Mouse (Mus musculus): ENCODE results near the gene Pkp4. TPM values are rescaled to one million over a fixed set of nuclear protein-coding genes. Genes with fewer than 3 reads are reported as not detected.

The Pkp4 gene
- 27.2 and 30.4 TPM in 2 replicates for polyA plus RNA-seq (2015; fragmentation: Nextera tagmentation; extraction: Ambion mirVana)

GRCm38 (mm10) chr2:59160605-59160963 lies at the start of gene Pkp4, which contains the start of gene Ccdc148:
TSS of gene Pkp4 (plus strand) at chr2:59160850.
TSS of gene Ccdc148 (minus strand) at chr2:59160683.
- Histone ChIP-seq H3K27me3 (replicated peaks) (no peaks in the 10 kb centered on the region), H3K4me2 (peak within 1 kb of the TSS; percentile 94), H3K27ac (peak within 1 kb of the TSS; percentile 81), H3K9ac (peak within 1 kb of the TSS; percentile 82), H3K9me3 (no peaks in the 10 kb centered on the region), H3K4me3 (replicated peaks) (peak within 1 kb of the TSS; percentile 77), H3K36me3 (no peaks in the 10 kb centered on the region), H3K4me1 (peaks cover 7% of the 10 kb centered on the region; the same call in 1 of the 2 replicates)
- ATAC-seq (ENCODE audit: insufficient read depth, low FRiP score, low read depth), result peak; percentile 98
- 1% methylated on average over 37 of the region's 37 CpGs for WGBS

- Histone ChIP-seq H3K27ac (no peak overlapping the region), H3K36me3 (no peaks in the 10 kb centered on the region), H3K4me3 (replicated peaks) (no peak overlapping the region), H3K9me3 (no peaks in the 10 kb centered on the region), H3K4me1 (no peaks in the 10 kb centered on the region), H3K9ac (no peak overlapping the region), H3K4me2 (no peak overlapping the region), H3K27me3 (replicated peaks) (no peaks in the 10 kb centered on the region)
- no peak for ATAC-seq (ENCODE audit: insufficient read depth, low FRiP score, low read depth)
- 68% methylated on average over 7 of the region's 7 CpGs for WGBS
Observed at GRCm38 (mm10) chr2:59129023-59129422, 31.6 kb upstream of the Pkp4 start.

- Histone ChIP-seq H3K4me3 (replicated peaks) (no peak overlapping the region), H3K9me3 (no peaks in the 10 kb centered on the region), H3K27me3 (replicated peaks) (no peaks in the 10 kb centered on the region), H3K27ac (no peak overlapping the region), H3K9ac (no peak overlapping the region), H3K4me1 (no peaks in the 10 kb centered on the region), H3K4me2 (no peak overlapping the region), H3K36me3 (no peaks in the 10 kb centered on the region)
- ATAC-seq (ENCODE audit: insufficient read depth, low FRiP score, low read depth), result no peak
- WGBS, result 81% methylated on average over 8 of the region's 8 CpGs
Observed at GRCm38 (mm10) chr2:59129821-59130220, 30.8 kb upstream of the Pkp4 start.

- 70% methylated on average over 8 of the region's 8 CpGs for WGBS
- Histone ChIP-seq H3K4me1 (no peaks in the 10 kb centered on the region), H3K36me3 (no peaks in the 10 kb centered on the region), H3K4me3 (replicated peaks) (no peak overlapping the region), H3K4me2 (no peak overlapping the region), H3K9me3 (no peaks in the 10 kb centered on the region), H3K27me3 (replicated peaks) (no peaks in the 10 kb centered on the region), H3K9ac (no peak overlapping the region), H3K27ac (no peak overlapping the region)
- no peak for ATAC-seq (ENCODE audit: insufficient read depth, low FRiP score, low read depth)
Observed at GRCm38 (mm10) chr2:59131044-59131443, 29.6 kb upstream of the Pkp4 start.

GRCm38 (mm10) chr2:59155428-59155827 lies 5.2 kb upstream of the Pkp4 start:
- H3K9me3 ChIP-seq, result no peaks in the 10 kb centered on the region
- peaks cover 7% of the 10 kb centered on the region; the same call in 1 of the 2 replicates for H3K4me1 ChIP-seq
- H3K4me3 ChIP-seq (replicated peaks), result no peak overlapping the region
- H3K36me3 ChIP-seq, result no peaks in the 10 kb centered on the region
- H3K27ac ChIP-seq, result no peak overlapping the region
- no peak overlapping the region for H3K9ac ChIP-seq
- no peak overlapping the region for H3K4me2 ChIP-seq
- no peaks in the 10 kb centered on the region for H3K27me3 ChIP-seq (replicated peaks)
- ATAC-seq (ENCODE audit: insufficient read depth, low FRiP score, low read depth), result no peak

- Histone ChIP-seq H3K4me3 (replicated peaks) (no peak overlapping the region), H3K4me1 (peaks cover 7% of the 10 kb centered on the region; the same call in 1 of the 2 replicates), H3K27me3 (replicated peaks) (no peaks in the 10 kb centered on the region), H3K27ac (no peak overlapping the region), H3K9me3 (no peaks in the 10 kb centered on the region), H3K9ac (no peak overlapping the region), H3K4me2 (no peak overlapping the region), H3K36me3 (no peaks in the 10 kb centered on the region)
- WGBS, result 56% methylated on average over 2 of the region's 2 CpGs
- ATAC-seq (ENCODE audit: insufficient read depth, low FRiP score, low read depth), result no peak
Observed at GRCm38 (mm10) chr2:59158117-59158516, 2.5 kb upstream of the Pkp4 start.

GRCm38 (mm10) chr2:59159961-59160604 lies 567 bp upstream of the Pkp4 start:
- ATAC-seq (ENCODE audit: insufficient read depth, low FRiP score, low read depth), result 0 out of 2 replicates have a peak, but pooled peaks have one; percentile 1
- H3K27me3 ChIP-seq (replicated peaks), result no peaks in the 10 kb centered on the region
- H3K36me3 ChIP-seq, result no peaks in the 10 kb centered on the region
- H3K4me3 ChIP-seq (replicated peaks), result peak overlapping the region; percentile 77
- H3K27ac ChIP-seq, result peak overlapping the region; percentile 11; the same call in 1 of the 2 replicates
- no peak overlapping the region for H3K9ac ChIP-seq
- WGBS, result under 1% methylated on average over 16 of the region's 16 CpGs
- no peaks in the 10 kb centered on the region for H3K9me3 ChIP-seq
- H3K4me2 ChIP-seq, result peak overlapping the region; percentile 94
- peaks cover 7% of the 10 kb centered on the region; the same call in 1 of the 2 replicates for H3K4me1 ChIP-seq

- peak overlapping the region; percentile 82 for H3K9ac ChIP-seq
- no peaks in the 10 kb centered on the region for H3K36me3 ChIP-seq
- no peaks in the 10 kb centered on the region for H3K27me3 ChIP-seq (replicated peaks)
- H3K4me1 ChIP-seq, result peaks cover 7% of the 10 kb centered on the region; the same call in 1 of the 2 replicates
- no peaks in the 10 kb centered on the region for H3K9me3 ChIP-seq
- peak overlapping the region; percentile 94 for H3K4me2 ChIP-seq
- peak; percentile 36; the same call in 1 of the 2 replicates for ATAC-seq (ENCODE audit: insufficient read depth, low FRiP score, low read depth)
- under 1% methylated on average over 32 of the region's 58 CpGs for WGBS
- H3K4me3 ChIP-seq (replicated peaks), result peak overlapping the region; percentile 77
- H3K27ac ChIP-seq, result peak overlapping the region; percentile 81
Observed at GRCm38 (mm10) chr2:59161021-59161440, 381 bp downstream of the Pkp4 start.

GRCm38 (mm10) chr2:59161441-59162284 lies 1.0 kb downstream of the Pkp4 start:
- H3K9me3 ChIP-seq, result no peaks in the 10 kb centered on the region
- peak; percentile 45; the same call in 1 of the 2 replicates for ATAC-seq (ENCODE audit: insufficient read depth, low FRiP score, low read depth)
- no peaks in the 10 kb centered on the region for H3K36me3 ChIP-seq
- peak overlapping the region; percentile 77 for H3K4me3 ChIP-seq (replicated peaks)
- H3K27me3 ChIP-seq (replicated peaks), result no peaks in the 10 kb centered on the region
- H3K4me2 ChIP-seq, result peak overlapping the region; percentile 94
- peak overlapping the region; percentile 81 for H3K27ac ChIP-seq
- H3K9ac ChIP-seq, result peak overlapping the region; percentile 82
- H3K4me1 ChIP-seq, result peaks cover 7% of the 10 kb centered on the region; the same call in 1 of the 2 replicates
- WGBS, result under 1% methylated on average over 73 of the region's 74 CpGs

GRCm38 (mm10) chr2:59162285-59162600 lies 1.6 kb downstream of the Pkp4 start:
- no peaks in the 10 kb centered on the region for H3K9me3 ChIP-seq
- H3K27me3 ChIP-seq (replicated peaks), result no peaks in the 10 kb centered on the region
- H3K36me3 ChIP-seq, result no peaks in the 10 kb centered on the region
- H3K4me1 ChIP-seq, result peaks cover 7% of the 10 kb centered on the region; the same call in 1 of the 2 replicates
- 21% methylated on average over 8 of the region's 8 CpGs for WGBS
- peak overlapping the region; percentile 94 for H3K4me2 ChIP-seq
- H3K27ac ChIP-seq, result no peak overlapping the region
- no peak overlapping the region for H3K9ac ChIP-seq
- peak overlapping the region; percentile 77 for H3K4me3 ChIP-seq (replicated peaks)
- ATAC-seq (ENCODE audit: insufficient read depth, low FRiP score, low read depth), result no peak

- WGBS, result 66% methylated on average over 4 of the region's 4 CpGs
- Histone ChIP-seq H3K9me3 (no peaks in the 10 kb centered on the region), H3K4me1 (peaks cover 6% of the 10 kb centered on the region), H3K4me3 (replicated peaks) (no peak overlapping the region), H3K4me2 (no peak overlapping the region), H3K27ac (peak overlapping the region; percentile 27), H3K36me3 (no peaks in the 10 kb centered on the region), H3K9ac (no peak overlapping the region), H3K27me3 (replicated peaks) (no peaks in the 10 kb centered on the region)
- no peak for ATAC-seq (ENCODE audit: insufficient read depth, low FRiP score, low read depth)
Observed at GRCm38 (mm10) chr2:59166976-59167375, 6.3 kb downstream of the Pkp4 start.

GRCm38 (mm10) chr2:59167830-59168229 lies 7.2 kb downstream of the Pkp4 start:
- peak overlapping the region; percentile 27 for H3K27ac ChIP-seq
- ATAC-seq (ENCODE audit: insufficient read depth, low FRiP score, low read depth), result peak; percentile 77

More at GRCm38 (mm10) chr2:59167830-59168229, 7.2 kb downstream of the Pkp4 start:
- H3K9ac ChIP-seq, result no peak overlapping the region
- no peak overlapping the region for H3K4me3 ChIP-seq (replicated peaks)
- H3K36me3 ChIP-seq, result no peaks in the 10 kb centered on the region
- 64% methylated on average over 4 of the region's 4 CpGs for WGBS
- no peaks in the 10 kb centered on the region for H3K27me3 ChIP-seq (replicated peaks)
- peaks cover 6% of the 10 kb centered on the region for H3K4me1 ChIP-seq
- no peak overlapping the region for H3K4me2 ChIP-seq
- no peaks in the 10 kb centered on the region for H3K9me3 ChIP-seq

All from stomach, embryonic 15.5 days (tissue).